Mouse (Mus musculus) forebrain, embryonic 10.5 days (tissue): ENCODE measurements at regions not wholly inside any gene's neighbourhood (a gene's known extent, or its start where the extent isn't known, plus 50 kb on each side); places are given as distances from the start of the nearest gene placed in this dataset.

Source experiments
- DNase-seq: peaks from one replicate; pipeline ENCODE4 v3.0.0-alpha.2; 2017; ENCODE audit warnings: low spot score; ENCODE audit errors: extremely low spot score
- H3K27ac ChIP-seq: fragments of 300-500 bp; sonication (generic); 2 replicates; pipeline ENCODE4 v1.5.1; 2016; ENCODE audit warnings: mild to moderate bottlenecking
- H3K27me3 ChIP-seq: fragments of 300-500 bp; sonication (generic); 2 replicates; pipeline ENCODE4 v1.6.1; 2016; ENCODE audit warnings: mild to moderate bottlenecking; ENCODE audit not compliant: poor library complexity, severe bottlenecking
- H3K36me3 ChIP-seq: fragments of 300-500 bp; sonication (generic); replicated peaks from 2 replicates; pipeline ENCODE4 v1.6.1; 2016; ENCODE audit warnings: mild to moderate bottlenecking, moderate library complexity
- H3K4me1 ChIP-seq: fragments of 300-500 bp; sonication (generic); 2 replicates; pipeline ENCODE4 v1.6.1; 2016
- H3K4me3 ChIP-seq: fragments of 300-500 bp; sonication (generic); 2 replicates; pipeline ENCODE4 v1.5.1; 2016; ENCODE audit warnings: mild to moderate bottlenecking, moderate library complexity
- H3K9me3 ChIP-seq: fragments of 300-500 bp; sonication (generic); 2 replicates; pipeline ENCODE4 v1.6.1; 2016; ENCODE audit warnings: mild to moderate bottlenecking, moderate library complexity
- WGBS: fragments of 180-500 bp; shearing (Covaris S2); methylation state at CpG from one replicate; pipeline ENCODE4 v1.1.7; 2016; 5-methylcytosine and 5-hydroxymethylcytosine counted together

DNA sequence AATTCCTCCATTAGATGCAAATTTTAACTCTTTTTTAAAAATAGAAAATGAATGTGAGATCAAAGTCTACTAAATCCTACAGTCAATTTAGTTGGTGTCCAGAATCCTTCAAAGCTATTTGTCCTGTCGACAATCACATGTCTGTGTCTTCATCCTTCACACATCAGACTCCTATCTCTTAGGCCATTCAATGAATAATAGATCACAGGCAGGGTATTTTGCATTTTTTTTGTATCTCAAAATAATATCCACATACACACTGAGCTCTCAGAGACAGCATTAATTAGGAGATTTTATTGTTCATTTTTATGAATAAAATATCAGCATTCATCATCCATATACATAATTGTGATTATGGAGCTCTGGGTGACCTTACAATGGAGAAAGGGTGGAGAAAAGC lies 427.2 kb downstream of the Hao1 start:
- no peak overlapping the region for H3K4me3 ChIP-seq
- WGBS: 94% methylated on average over 1 of the region's 1 CpGs
- DNase-seq: no peak
- H3K4me1 ChIP-seq: no peaks in the 10 kb centered on the region
- H3K9me3 ChIP-seq: no peaks in the 10 kb centered on the region
- no peaks in the 10 kb centered on the region for H3K27me3 ChIP-seq
- H3K27ac ChIP-seq: no peak overlapping the region
- no peaks in the 10 kb centered on the region for H3K36me3 ChIP-seq

DNA sequence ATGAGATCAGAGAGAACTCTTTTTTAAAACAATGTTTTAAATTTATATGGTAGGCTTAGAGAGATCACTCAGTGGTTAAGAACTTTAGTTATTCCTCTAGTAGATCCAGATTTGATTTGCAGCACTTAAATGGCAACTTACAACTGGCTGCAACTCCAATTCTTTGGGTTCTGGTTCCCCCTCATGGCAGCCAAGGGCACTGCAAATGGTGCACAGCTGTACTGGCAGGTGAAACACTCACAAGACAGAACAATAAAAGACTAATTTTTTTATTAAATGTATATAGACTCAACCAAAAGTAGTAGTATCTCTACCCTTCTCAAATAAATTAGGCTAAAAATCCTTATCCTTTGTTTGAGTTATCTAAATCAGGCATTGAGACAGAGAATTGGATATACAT lies 446.9 kb downstream of the Hao1 start:
- H3K9me3 ChIP-seq: no peaks in the 10 kb centered on the region
- no peaks in the 10 kb centered on the region for H3K27me3 ChIP-seq

DNA sequence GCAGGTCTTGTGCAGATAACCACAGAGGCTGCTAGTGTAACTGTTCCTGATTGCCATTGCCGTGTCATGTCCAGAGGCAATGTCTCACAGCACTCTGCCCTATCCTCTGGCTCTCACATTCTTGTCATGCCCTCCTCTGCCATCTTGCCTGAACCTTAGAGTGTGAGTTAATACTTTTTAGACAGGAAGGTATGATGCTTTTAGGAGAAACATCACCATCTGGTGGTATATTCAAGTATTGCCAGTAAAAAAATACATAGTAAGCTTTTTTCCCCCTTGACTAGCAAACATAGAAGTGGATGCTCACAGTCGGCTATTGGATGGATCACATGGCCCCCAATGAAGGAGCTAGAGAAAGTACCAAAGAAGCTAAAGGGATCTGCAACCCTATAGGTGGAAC lies 465.8 kb downstream of the Hao1 start:
- H3K4me1 ChIP-seq: no peaks in the 10 kb centered on the region
- H3K27me3 ChIP-seq: no peaks in the 10 kb centered on the region
- no peak overlapping the region for H3K27ac ChIP-seq
- WGBS: 92% methylated on average over 2 of the region's 2 CpGs
- H3K4me3 ChIP-seq: no peak overlapping the region
- DNase-seq: no peak
- H3K9me3 ChIP-seq: no peaks in the 10 kb centered on the region
- no peaks in the 10 kb centered on the region for H3K36me3 ChIP-seq

More for the DNA sequence above, 446.9 kb downstream of the Hao1 start:
- peaks cover 4% of the 10 kb centered on the region; the same call in 1 of the 2 replicates for H3K4me1 ChIP-seq
- H3K36me3 ChIP-seq: no peaks in the 10 kb centered on the region
- H3K27ac ChIP-seq: no peak overlapping the region
- H3K4me3 ChIP-seq: no peak overlapping the region
- no peak for DNase-seq

DNA sequence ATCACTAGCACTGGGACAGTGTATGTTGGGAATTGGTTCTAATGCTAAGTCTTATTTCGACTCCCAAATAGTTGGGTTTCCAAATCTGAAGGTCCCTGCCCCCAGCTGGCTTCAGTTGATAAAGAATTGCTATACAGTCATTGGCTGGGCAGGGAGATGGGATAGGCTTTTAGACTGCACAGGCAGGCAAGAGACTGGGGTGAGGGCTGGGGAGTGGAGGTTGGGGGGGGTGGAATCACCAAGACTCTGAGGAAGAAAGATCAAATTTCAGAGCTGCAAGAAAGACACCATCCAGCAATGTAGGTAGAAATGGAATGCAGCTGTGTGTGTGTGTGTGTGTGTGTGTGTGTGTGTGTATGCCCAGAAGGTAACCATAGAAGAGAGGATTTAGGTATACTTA lies 474.0 kb downstream of the Hao1 start:
- no peaks in the 10 kb centered on the region for H3K9me3 ChIP-seq
- no peaks in the 10 kb centered on the region for H3K36me3 ChIP-seq
- H3K4me1 ChIP-seq: peaks cover 17% of the 10 kb centered on the region
- no peaks in the 10 kb centered on the region for H3K27me3 ChIP-seq
- 83% methylated on average over 1 of the region's 1 CpGs for WGBS
- no peak overlapping the region for H3K4me3 ChIP-seq
- H3K27ac ChIP-seq: no peak overlapping the region
- DNase-seq: no peak

DNA sequence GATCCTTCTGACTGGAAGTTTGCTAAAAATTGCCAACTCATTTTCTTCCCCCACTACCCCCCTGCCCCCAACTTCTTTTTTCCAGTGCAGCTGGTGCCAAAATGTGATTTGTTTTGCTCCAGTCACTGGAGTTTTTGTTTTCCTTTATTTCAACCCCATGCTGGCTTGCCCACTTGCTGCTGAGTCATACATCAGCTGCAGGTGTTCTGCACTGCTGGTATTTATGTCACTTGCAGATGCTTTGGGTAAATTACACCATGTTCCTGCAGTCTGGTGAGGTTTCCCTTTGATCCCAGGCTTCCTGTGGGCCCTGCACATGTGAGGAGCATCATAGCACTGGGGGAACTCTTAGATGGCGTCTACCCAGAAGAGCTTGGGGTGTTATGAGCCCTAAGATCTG lies 476.2 kb downstream of the Hao1 start:
- DNase-seq: no peak
- 85% methylated on average over 1 of the region's 1 CpGs for WGBS

DNA sequence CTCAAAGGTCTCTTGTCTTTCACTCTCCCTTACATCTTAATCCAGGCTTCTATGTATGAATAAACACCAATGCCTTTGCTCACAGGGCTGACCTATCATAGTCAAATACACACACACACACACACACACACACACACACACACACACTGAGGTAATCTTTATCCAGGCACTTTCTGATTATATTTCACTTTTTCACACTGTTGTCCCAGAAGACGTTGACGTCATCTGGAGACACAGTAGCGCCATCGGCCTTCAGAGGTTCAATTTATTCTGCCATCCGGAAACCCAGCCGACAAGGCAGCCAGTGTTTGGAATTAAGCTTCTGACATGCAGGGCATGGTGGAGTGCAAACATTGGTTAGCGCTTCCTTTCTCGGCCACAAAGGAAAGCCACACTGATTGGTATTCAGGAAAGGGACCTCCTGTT lies 486.2 kb downstream of the Hao1 start:
- H3K27me3 ChIP-seq: no peaks in the 10 kb centered on the region
- no peak overlapping the region for H3K4me3 ChIP-seq
- no peaks in the 10 kb centered on the region for H3K36me3 ChIP-seq
- no peak for DNase-seq
- no peaks in the 10 kb centered on the region for H3K9me3 ChIP-seq
- peaks cover 7% of the 10 kb centered on the region for H3K4me1 ChIP-seq
- WGBS: 59% methylated on average over 8 of the region's 8 CpGs
- no peak overlapping the region for H3K27ac ChIP-seq

More for the DNA sequence above, 476.2 kb downstream of the Hao1 start:
- Histone ChIP-seq H3K36me3 (no peaks in the 10 kb centered on the region), H3K4me1 (peaks cover 17% of the 10 kb centered on the region), H3K27me3 (no peaks in the 10 kb centered on the region), H3K4me3 (no peak overlapping the region), H3K9me3 (no peaks in the 10 kb centered on the region), H3K27ac (no peak overlapping the region)

DNA sequence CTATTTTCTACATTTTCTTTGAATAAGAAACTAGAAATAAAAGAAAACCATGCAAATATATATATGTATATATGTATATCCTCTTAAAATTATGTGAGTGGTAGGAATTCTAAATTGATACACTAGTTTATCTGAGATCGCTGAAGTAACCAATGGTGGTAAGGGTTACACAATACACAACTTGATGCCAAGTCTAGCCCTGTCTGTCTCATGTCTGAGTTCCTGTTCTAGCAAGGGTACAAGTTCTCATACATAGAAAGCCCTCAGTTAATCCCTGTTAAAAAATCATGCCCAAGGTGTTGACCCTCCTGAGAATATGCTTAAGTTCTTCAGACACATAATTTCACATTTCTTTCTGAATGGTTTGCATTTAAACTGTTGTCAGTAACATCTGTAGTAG lies 486.8 kb downstream of the Hao1 start:
- Histone ChIP-seq H3K9me3 (no peaks in the 10 kb centered on the region), H3K27ac (no peak overlapping the region), H3K36me3 (no peaks in the 10 kb centered on the region), H3K4me3 (no peak overlapping the region), H3K27me3 (no peaks in the 10 kb centered on the region), H3K4me1 (peaks cover 7% of the 10 kb centered on the region)
- 88% methylated on average over 1 of the region's 1 CpGs for WGBS
- no peak for DNase-seq

DNA sequence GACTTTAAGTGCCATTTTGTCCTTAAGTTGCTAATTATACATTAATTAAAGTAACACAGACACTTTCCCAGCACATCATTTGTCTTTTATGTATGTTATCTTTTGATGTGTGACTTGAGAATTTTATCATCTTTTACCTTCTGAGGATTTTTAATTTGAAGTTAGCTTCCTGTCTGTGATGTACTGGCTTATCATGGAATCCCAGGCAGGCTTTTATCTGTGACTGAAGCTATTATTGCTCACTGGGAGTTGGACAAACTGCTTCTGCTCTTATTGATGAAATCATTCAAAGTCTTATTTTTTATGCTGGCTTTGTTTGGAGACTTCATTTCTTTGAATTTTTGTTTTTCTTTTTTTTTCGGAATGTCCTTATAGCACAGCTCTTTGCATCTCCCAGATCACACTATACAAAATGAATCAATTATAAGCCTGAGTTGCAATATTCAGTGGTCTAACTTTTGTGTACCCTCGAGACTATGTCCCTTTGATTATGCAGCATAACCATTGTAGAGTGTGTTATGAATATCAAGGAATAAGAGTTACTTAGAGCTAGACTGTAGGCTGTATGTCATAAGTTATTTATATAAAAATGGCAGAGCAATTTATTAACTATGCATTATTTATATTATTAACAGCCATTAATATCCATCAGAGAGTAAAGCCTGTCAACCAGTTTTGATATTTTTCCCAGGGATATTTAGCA lies 494.1 kb downstream of the Hao1 start:
- Histone ChIP-seq H3K9me3 (no peaks in the 10 kb centered on the region), H3K27ac (no peak overlapping the region), H3K36me3 (no peaks in the 10 kb centered on the region), H3K4me1 (no peaks in the 10 kb centered on the region), H3K27me3 (no peaks in the 10 kb centered on the region), H3K4me3 (no peak overlapping the region)
- no peak for DNase-seq
- 83% methylated on average over 2 of the region's 2 CpGs for WGBS

DNA sequence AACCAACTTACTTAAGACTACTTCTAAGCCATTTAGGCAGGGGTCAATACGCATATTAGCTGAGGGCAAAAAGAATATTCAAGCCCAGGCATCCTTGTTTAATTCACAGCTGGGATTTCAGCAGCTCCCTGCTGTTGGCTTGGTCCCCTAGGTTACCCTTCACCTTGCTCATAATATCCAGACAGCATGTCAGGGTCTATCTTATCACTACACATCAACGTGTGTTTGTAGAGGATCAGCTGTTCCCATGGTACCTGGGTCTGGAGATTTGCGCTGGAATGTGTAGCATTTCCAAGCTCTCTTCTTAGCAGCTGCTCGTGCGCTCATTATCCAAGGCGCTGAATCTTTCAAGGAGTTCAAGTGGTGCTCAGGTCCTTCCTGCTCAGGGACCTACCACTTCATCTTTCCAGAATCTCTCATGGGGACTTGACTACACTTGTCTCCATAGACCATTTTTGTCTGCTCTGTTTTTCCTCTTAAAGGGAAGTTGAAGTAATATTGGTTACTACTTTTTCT lies 484.5 kb downstream of the Bmp2 start:
- Histone ChIP-seq H3K27me3 (no peaks in the 10 kb centered on the region), H3K4me1 (peaks cover 7% of the 10 kb centered on the region), H3K4me3 (no peak overlapping the region), H3K9me3 (no peaks in the 10 kb centered on the region), H3K27ac (no peak overlapping the region), H3K36me3 (no peaks in the 10 kb centered on the region)
- DNase-seq: peak; percentile 29
- 73% methylated on average over 6 of the region's 6 CpGs for WGBS

DNA sequence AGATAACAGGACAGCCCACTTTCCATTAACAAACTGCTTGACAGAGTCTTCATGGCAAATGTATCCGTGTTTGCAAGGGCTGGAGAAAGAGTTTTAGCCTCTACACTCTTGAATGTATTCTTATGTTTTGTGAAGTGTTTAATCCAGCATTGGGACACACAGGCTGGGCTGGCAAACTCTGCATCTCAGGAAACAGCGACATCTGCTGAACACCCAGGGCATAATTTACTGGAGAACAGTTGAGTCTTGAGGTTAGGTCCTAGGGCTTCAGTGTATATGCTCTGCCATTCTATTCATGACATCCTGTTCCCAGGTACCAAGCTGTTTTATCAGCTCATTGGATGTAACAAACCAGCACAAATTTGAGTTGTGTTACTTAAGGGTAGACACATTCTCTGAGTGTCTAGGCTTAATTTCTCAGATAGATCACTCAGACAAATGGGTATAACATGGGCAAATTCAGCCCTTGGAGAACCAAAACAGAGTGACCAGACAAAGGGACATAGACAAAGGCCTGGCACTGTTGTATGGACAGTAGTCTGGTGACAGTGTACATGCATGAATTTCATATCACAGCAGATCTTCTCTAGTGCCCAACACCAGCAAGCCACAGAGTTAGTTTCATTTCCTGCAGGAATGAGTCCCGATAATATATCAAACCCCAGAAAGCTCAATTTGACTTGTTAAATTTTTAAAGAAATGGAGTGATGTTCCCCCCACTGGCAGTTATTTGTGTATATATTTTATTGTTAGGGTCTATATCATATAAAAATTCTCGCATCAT lies 477.9 kb downstream of the Bmp2 start:
- WGBS: 69% methylated on average over 4 of the region's 4 CpGs
- Histone ChIP-seq H3K9me3 (no peaks in the 10 kb centered on the region), H3K27ac (no peak overlapping the region), H3K4me3 (no peak overlapping the region), H3K27me3 (no peaks in the 10 kb centered on the region), H3K4me1 (no peaks in the 10 kb centered on the region), H3K36me3 (no peaks in the 10 kb centered on the region)
- peak; percentile 19 for DNase-seq

DNA sequence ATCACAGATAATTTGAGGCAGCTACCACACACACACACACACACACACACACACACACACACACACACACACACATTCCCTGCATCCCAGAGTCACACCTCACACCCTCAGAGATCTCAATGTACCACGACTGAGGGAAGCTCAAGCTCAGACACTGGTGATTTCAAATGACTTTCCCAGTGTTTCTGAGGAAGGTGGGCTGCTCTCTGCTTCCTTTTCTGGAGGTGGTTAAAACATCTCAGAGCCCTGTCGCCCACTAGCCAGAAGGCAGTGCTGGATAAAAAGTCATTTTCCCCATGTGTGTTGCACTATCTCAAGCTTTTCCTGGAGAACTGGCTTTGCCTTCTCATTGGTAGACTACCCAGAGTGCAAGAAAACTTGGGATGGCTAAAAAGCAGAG lies 477.2 kb downstream of the Bmp2 start:
- Histone ChIP-seq H3K36me3 (no peaks in the 10 kb centered on the region), H3K4me1 (no peaks in the 10 kb centered on the region), H3K9me3 (no peaks in the 10 kb centered on the region), H3K27ac (no peak overlapping the region), H3K27me3 (no peaks in the 10 kb centered on the region), H3K4me3 (no peak overlapping the region)
- DNase-seq: no peak
- WGBS: 78% methylated on average over 2 of the region's 2 CpGs

DNA sequence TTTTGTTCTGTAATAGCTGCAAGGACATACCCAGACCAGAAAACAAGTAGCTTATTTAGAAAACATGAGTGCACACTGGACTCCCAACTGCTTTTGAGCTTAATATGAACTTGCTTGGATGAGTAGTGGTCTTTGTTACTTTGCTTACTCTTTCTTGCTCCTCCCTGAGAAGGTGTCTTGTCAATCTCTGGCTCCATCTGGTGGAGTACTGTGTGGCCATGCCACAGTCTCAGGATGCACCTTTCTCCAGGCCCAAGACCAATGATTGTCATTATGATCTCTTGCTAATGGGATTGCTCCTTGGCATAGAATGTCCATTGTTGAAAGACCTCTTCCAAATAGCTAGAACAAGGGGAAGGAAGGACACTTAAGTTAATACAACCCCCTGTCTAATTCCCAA lies 465.1 kb downstream of the Bmp2 start:
- Histone ChIP-seq H3K27ac (no peak overlapping the region), H3K9me3 (no peaks in the 10 kb centered on the region), H3K4me3 (no peak overlapping the region), H3K36me3 (no peaks in the 10 kb centered on the region), H3K4me1 (no peaks in the 10 kb centered on the region), H3K27me3 (no peaks in the 10 kb centered on the region)
- DNase-seq: no peak

DNA sequence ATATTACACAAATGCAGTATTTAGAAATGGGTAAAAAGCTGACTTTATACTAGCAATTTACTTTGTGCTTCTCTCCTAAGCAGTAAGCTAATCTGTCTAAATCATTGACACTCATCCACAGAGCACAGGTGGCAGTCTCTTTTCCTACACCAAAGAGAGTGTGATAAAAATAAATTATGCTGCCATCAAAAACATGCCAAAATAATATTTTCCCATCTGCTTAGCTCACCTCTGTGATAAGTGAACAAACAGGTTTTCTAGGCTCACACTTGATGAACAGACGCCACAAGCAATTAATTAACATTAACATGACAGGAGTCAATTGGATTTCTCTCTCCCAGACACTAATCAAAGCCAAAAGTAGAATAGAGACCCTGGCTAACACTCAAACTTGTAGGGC lies 451.2 kb downstream of the Bmp2 start:
- no peaks in the 10 kb centered on the region for H3K4me1 ChIP-seq
- H3K36me3 ChIP-seq: no peaks in the 10 kb centered on the region
- H3K9me3 ChIP-seq: no peaks in the 10 kb centered on the region
- no peak overlapping the region for H3K27ac ChIP-seq
- H3K4me3 ChIP-seq: no peak overlapping the region
- WGBS: 74% methylated on average over 1 of the region's 1 CpGs
- H3K27me3 ChIP-seq: no peaks in the 10 kb centered on the region
- DNase-seq: no peak
